Mouse (Mus musculus) spleen, postnatal 10 days (tissue): ENCODE measurements around the gene Rab23.

ENCODE experiments used
- DNase-seq, 2 experiments: peaks; one replicate each; pipeline ENCODE4 v3.0.0; 2021 to 2022; ENCODE audit warnings: low spot score in 2 of 2

Rab23 gene

GRCm38 (mm10) chr1:33719733-33720225 is at the start of gene Rab23:
Gene Rab23, plus strand, starts transcription at chr1:33719887.
- peak; percentile 68 to 82 for DNase-seq

GRCm38 (mm10) chr1:33670164-33670616 is 49.5 kb upstream of the Rab23 start:
- peak; percentile 57 to 70 for DNase-seq

GRCm38 (mm10) chr1:33671441-33671840 is 48.2 kb upstream of the Rab23 start:
- DNase-seq, result no peak

GRCm38 (mm10) chr1:33672083-33672482 is 47.6 kb upstream of the Rab23 start:
- peak in 1 of 2 experiments; percentile 46 for DNase-seq

GRCm38 (mm10) chr1:33672514-33672913 is 47.2 kb upstream of the Rab23 start:
- peak in 1 of 2 experiments; percentile 32 for DNase-seq

GRCm38 (mm10) chr1:33673158-33673960 is 46.3 kb upstream of the Rab23 start:
- no peak for DNase-seq

GRCm38 (mm10) chr1:33680435-33680834 is 39.3 kb upstream of the Rab23 start:
- DNase-seq, result no peak

- DNase-seq, result no peak
Observed at GRCm38 (mm10) chr1:33680890-33681289, 38.8 kb upstream of the Rab23 start.

- peak in 1 of 2 experiments; percentile 38 for DNase-seq
Observed at GRCm38 (mm10) chr1:33684459-33684858, 35.2 kb upstream of the Rab23 start.

GRCm38 (mm10) chr1:33688810-33689209 is 30.9 kb upstream of the Rab23 start:
- DNase-seq, result no peak

- no peak for DNase-seq
Observed at GRCm38 (mm10) chr1:33689446-33690086, 30.1 kb upstream of the Rab23 start.

GRCm38 (mm10) chr1:33690087-33690448 is 29.6 kb upstream of the Rab23 start:
- DNase-seq, result no peak

GRCm38 (mm10) chr1:33693893-33694292 is 25.8 kb upstream of the Rab23 start:
- no peak for DNase-seq

GRCm38 (mm10) chr1:33696016-33696415 is 23.7 kb upstream of the Rab23 start:
- DNase-seq, result no peak

GRCm38 (mm10) chr1:33701244-33701643 is 18.4 kb upstream of the Rab23 start:
- DNase-seq, result no peak

GRCm38 (mm10) chr1:33709615-33710014 is 10.1 kb upstream of the Rab23 start:
- DNase-seq, result no peak

- DNase-seq, result no peak
Observed at GRCm38 (mm10) chr1:33712026-33712425, 7.7 kb upstream of the Rab23 start.

GRCm38 (mm10) chr1:33714796-33715195 is 4.9 kb upstream of the Rab23 start:
- no peak for DNase-seq

GRCm38 (mm10) chr1:33717636-33718035 is 2.1 kb upstream of the Rab23 start:
- no peak for DNase-seq

GRCm38 (mm10) chr1:33720231-33720630 is 544 bp downstream of the Rab23 start:
- no peak for DNase-seq

- DNase-seq, result no peak
Observed at GRCm38 (mm10) chr1:33721020-33721419, 1.3 kb downstream of the Rab23 start.

- DNase-seq, result no peak
Observed at GRCm38 (mm10) chr1:33724516-33724915, 4.8 kb downstream of the Rab23 start.

GRCm38 (mm10) chr1:33725086-33725485 is 5.4 kb downstream of the Rab23 start:
- DNase-seq, result no peak
